Mouse (Mus musculus): ENCODE measurements at regions not wholly inside any gene's neighbourhood (a gene's known extent, or its start where the extent isn't known, plus 50 kb on each side); places are given as distances from the start of the nearest gene placed in this dataset.

DNA sequence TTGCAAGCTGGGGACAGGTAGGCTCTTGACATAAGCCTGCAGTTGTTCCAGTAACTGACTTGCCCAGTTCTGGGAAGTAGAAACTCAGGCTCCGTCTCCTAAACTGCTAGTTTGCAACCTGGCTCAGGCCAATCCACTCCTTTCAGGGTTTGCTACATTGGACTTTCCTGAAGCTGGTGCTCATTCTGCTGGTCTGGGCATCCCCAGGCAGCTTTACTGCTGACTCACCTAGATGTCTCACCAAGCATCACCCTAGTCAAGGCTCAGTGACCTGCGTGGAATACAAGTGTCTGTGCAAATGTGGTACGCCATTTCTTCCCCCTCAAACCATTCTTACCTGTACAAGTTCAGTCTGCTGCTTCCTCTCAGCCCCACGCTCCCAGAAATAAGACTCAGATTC lies 110.8 kb downstream of the Qrsl1 start:
- no peak for TF ChIP-seq CTCF (IDR thresholded peaks at IDR 0.05; ENCODE audit: low read depth)
- TF ChIP-seq EP300 (IDR thresholded peaks at IDR 0.05; ENCODE audit: low read depth), result no peak
